Comparison of ENCODE assay signal across 10 mouse cellular contexts in genomic region chr11:81613869-81614620, GRCm38 (mm10).
DNase-seq lines count a peak whose midpoint lies in the region; ATAC-seq lines count a peak whose summit lies in the region.
"Had no signal": no experiment of that assay in that cellular context is flagged by ENCODE, and none has a peak within 500 bp of the region (broad histone marks: within the 10 kb centered on the region; RNA-seq: fewer than 3 reads in every experiment).

No protein-coding gene starts in this region.

- 21% methylated on average over 10 of the region's 10 CpGs for WGBS in kidney, embryonic 14.5 days
- WGBS in embryonic facial prominence, embryonic 12.5 days = 31% methylated on average over 10 of the region's 10 CpGs
- WGBS in hindbrain, embryonic 16.5 days = 29% methylated on average over 10 of the region's 10 CpGs
- 27% methylated on average over 10 of the region's 10 CpGs for WGBS in midbrain, embryonic 15.5 days

- peaks cover 8% of the 10 kb centered on the region; the same call in 1 of the 2 replicates for H3K4me1 ChIP-seq in kidney, embryonic 14.5 days (ENCODE audit: control insufficient read depth, insufficient read depth, low read length)
- H3K4me1 ChIP-seq in embryonic facial prominence, embryonic 12.5 days = peaks cover 7% of the 10 kb centered on the region
- peaks cover 21% of the 10 kb centered on the region for H3K4me1 ChIP-seq in hindbrain, embryonic 16.5 days (ENCODE audit: control insufficient read depth, insufficient read depth, low read depth, low read length)
- peaks cover 29% of the 10 kb centered on the region for H3K4me1 ChIP-seq in midbrain, embryonic 15.5 days

- H3K27ac ChIP-seq in kidney, embryonic 14.5 days (ENCODE audit: low read depth, low read length) = no peak overlapping the region
- H3K27ac ChIP-seq in embryonic facial prominence, embryonic 12.5 days = no peak overlapping the region
- no peak overlapping the region for H3K27ac ChIP-seq in hindbrain, embryonic 16.5 days (ENCODE audit: low read depth, low read length)
- peak overlapping the region; percentile 75; the same call in 1 of the 2 replicates for H3K27ac ChIP-seq in midbrain, embryonic 15.5 days
- H3K27ac ChIP-seq: left cerebral cortex, adult 2 months had no signal

- no peaks in the 10 kb centered on the region for H3K27me3 ChIP-seq in kidney, embryonic 14.5 days (ENCODE audit: control insufficient read depth, insufficient read depth, low read length)
- 0 out of 2 replicates have a peak, but pooled peaks cover 19% of the 10 kb centered on the region for H3K27me3 ChIP-seq in embryonic facial prominence, embryonic 12.5 days
- no peaks in the 10 kb centered on the region for H3K27me3 ChIP-seq in hindbrain, embryonic 16.5 days (replicated peaks; ENCODE audit: control insufficient read depth, insufficient read depth, low read length)
- H3K27me3 ChIP-seq in midbrain, embryonic 15.5 days (replicated peaks) = no peaks in the 10 kb centered on the region

- no peak for ATAC-seq in kidney, embryonic 14.5 days (ENCODE audit: low FRiP score, low TSS enrichment)
- no peak for ATAC-seq in embryonic facial prominence, embryonic 12.5 days (ENCODE audit: insufficient number of reproducible peaks, insufficient read depth, low FRiP score, low TSS enrichment)
- ATAC-seq in hindbrain, embryonic 16.5 days = no peak
- ATAC-seq in midbrain, embryonic 15.5 days (replicated peaks) = no peak
- ATAC-seq in megakaryocyte-erythroid progenitor cell, adult 5-6 weeks (replicated peaks; ENCODE audit: low FRiP score, low TSS enrichment, poor library complexity, severe bottlenecking) = no peak

- DNase-seq in kidney, adult 11 months = no peak
- DNase-seq in thymus, postnatal 10 days (ENCODE audit: low spot score in 2 of 2) = no peak
- DNase-seq in kidney, adult 8-10 months = no peak

- H3K4me2 ChIP-seq in kidney, embryonic 14.5 days (replicated peaks; ENCODE audit: low read depth, low read length) = peak overlapping the region; percentile 48
- H3K4me2 ChIP-seq in embryonic facial prominence, embryonic 12.5 days (replicated peaks) = peak overlapping the region; percentile 50
- peak overlapping the region; percentile 59 for H3K4me2 ChIP-seq in hindbrain, embryonic 16.5 days (ENCODE audit: low read length)
- H3K4me2 ChIP-seq in midbrain, embryonic 15.5 days = peak overlapping the region; percentile 51

- H3K4me3 ChIP-seq in kidney, embryonic 14.5 days (ENCODE audit: low read length) = peak overlapping the region; percentile 19; the same call in 1 of the 2 replicates
- H3K4me3 ChIP-seq in embryonic facial prominence, embryonic 12.5 days = no peak overlapping the region
- H3K4me3 ChIP-seq in hindbrain, embryonic 16.5 days (ENCODE audit: low read length) = no peak overlapping the region
- peak overlapping the region; percentile 30; the same call in 1 of the 2 replicates for H3K4me3 ChIP-seq in midbrain, embryonic 15.5 days

- H3K9ac ChIP-seq in kidney, embryonic 14.5 days (ENCODE audit: low read depth, low read length) = no peak overlapping the region
- no peak overlapping the region for H3K9ac ChIP-seq in embryonic facial prominence, embryonic 12.5 days
- H3K9ac ChIP-seq in hindbrain, embryonic 16.5 days (ENCODE audit: low read depth, low read length) = no peak overlapping the region; the same call in 1 of the 2 replicates
- peak overlapping the region; percentile 6; the same call in 1 of the 2 replicates for H3K9ac ChIP-seq in midbrain, embryonic 15.5 days

- H3K9me3 ChIP-seq in kidney, embryonic 14.5 days (ENCODE audit: control insufficient read depth, low read length) = no peaks in the 10 kb centered on the region
- no peaks in the 10 kb centered on the region for H3K9me3 ChIP-seq in embryonic facial prominence, embryonic 12.5 days
- no peaks in the 10 kb centered on the region for H3K9me3 ChIP-seq in hindbrain, embryonic 16.5 days (ENCODE audit: control insufficient read depth, low read length)
- H3K9me3 ChIP-seq in midbrain, embryonic 15.5 days = no peaks in the 10 kb centered on the region

- H3K36me3 ChIP-seq in kidney, embryonic 14.5 days (ENCODE audit: control insufficient read depth, insufficient read depth, low read length) = no peaks in the 10 kb centered on the region
- H3K36me3 ChIP-seq in embryonic facial prominence, embryonic 12.5 days = no peaks in the 10 kb centered on the region
- H3K36me3 ChIP-seq in hindbrain, embryonic 16.5 days (ENCODE audit: control insufficient read depth, insufficient read depth, low read length) = no peaks in the 10 kb centered on the region
- no peaks in the 10 kb centered on the region for H3K36me3 ChIP-seq in midbrain, embryonic 15.5 days (replicated peaks)
- H3K36me3 ChIP-seq: G1E had no signal

Comparison
In these comparisons a context has a peak if more than half of its experiments do, and no peak if none do; other contexts are left out.
1. H3K4me3 ChIP-seq: peak in kidney, embryonic 14.5 days (single experiment) and midbrain, embryonic 15.5 days (single experiment); none in embryonic facial prominence, embryonic 12.5 days (single experiment) and hindbrain, embryonic 16.5 days (single experiment).
2. Peak in every context shown above with its lines, with median percentiles within 50 percentile points of each other: H3K4me2 ChIP-seq.